Mouse (Mus musculus): ENCODE measurements at regions not wholly inside any gene's neighbourhood (a gene's known extent, or its start where the extent isn't known, plus 50 kb on each side); places are given as distances from the start of the nearest gene placed in this dataset.

DNA sequence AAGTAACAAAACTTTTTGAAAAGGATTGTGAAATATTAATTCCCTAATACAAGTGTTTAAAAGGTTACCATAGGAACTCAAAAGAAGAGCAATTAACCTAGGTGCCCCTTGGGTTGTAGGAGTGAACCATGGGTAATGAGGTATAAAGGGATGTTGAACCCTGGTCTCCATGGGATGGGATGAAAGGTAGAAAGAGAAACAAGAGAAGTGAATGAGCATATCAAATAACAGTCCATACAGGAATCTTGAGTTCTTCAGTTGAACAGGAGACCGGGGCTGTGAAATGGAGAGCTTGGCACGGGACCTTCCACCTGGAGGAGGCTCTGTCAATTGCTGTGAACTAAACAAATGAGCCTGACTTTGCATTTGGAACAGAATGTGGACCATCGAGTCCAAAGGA is 449.6 kb upstream of the Meis1 start:
- DNase-seq (ENCODE audit: low spot score): no peak

DNA sequence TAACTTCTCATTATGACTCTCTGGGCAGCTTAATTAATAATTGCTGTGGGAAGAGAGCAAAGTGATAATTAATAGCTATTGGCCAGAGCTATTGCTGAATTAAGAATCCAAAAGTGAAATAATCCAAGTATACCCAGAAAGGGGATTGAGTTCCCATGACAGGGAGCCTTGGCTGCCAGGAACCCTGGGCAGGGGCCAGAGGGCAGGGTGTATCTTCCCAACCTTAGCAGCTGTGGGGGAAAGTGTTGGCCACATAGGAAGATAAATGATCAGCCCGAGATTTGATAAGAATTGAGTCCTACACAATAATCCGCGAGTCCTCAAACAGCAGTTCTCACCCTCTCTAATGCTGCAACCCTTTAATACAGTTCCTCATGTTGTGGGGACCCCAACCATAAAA is 450.0 kb upstream of the Meis1 start:
- no peak for DNase-seq (ENCODE audit: low spot score)

DNA sequence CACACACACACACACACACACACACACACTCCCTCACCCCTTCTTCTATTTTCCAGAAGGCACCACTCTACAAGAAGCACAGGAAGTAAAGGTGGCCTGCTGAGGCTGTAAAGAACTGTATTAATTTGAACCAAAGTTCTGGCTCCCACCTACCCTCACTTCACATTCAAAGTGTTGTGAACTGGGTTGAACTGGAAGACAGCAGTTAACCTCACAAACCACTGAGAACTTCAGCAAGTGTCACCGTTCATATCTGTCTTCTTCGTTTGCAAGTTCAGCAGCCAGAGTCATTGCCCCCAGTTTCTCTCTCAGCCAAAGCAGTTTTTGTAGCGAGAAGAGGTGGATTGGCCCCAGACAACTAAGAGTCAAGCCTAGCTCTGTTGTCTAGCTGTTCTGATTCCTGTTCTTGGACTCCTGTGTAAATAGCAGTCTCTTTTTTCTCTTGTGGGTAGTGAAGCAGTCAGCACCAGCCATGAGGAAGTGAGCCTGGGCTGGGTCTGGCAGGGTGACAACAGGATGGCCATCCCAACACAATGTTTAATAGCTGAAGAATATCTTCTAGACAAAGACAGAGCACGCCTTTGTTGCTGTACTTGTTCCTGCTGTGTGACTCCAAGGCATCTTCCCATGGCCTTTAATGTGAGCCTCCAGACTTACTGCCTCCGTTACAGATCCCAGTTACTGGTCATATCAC is 452.0 kb upstream of the Meis1 start:
- DNase-seq (ENCODE audit: low spot score): no peak

DNA sequence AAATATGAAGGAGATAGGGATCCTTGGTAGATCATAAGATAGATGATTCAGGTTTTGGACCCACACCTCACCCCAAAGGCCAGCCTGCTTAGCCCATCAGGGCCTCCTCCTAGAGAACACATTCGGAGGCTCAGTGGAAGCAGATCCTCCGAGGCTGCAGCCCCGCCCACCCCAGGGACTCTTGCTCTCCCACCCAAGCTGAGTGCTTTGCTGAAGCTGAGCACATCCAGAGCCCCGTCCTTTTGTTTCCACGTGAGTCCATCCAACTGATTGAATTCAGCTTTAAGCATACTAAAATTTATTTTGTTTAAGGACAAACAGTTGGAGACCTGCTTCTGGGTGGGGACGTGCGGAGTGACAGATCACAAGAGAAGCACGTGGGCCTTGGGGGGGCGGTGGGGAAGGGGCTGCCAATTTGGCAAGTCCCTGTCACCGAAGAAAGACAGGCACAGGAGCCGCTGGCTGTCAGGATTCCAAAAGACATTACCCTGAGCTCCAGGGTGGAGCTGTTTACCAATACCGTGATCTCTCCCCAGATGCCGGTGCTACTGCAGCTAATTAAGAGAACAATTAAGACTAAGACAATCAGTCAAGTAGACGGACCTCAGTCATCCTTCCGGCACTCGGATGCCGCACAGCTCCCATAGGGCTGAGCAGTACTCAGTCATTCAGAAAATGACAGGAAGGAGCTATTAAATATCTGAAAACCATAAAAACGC is 448.9 kb upstream of the Spred2 start:
- no peak for DNase-seq (ENCODE audit: low spot score)

DNA sequence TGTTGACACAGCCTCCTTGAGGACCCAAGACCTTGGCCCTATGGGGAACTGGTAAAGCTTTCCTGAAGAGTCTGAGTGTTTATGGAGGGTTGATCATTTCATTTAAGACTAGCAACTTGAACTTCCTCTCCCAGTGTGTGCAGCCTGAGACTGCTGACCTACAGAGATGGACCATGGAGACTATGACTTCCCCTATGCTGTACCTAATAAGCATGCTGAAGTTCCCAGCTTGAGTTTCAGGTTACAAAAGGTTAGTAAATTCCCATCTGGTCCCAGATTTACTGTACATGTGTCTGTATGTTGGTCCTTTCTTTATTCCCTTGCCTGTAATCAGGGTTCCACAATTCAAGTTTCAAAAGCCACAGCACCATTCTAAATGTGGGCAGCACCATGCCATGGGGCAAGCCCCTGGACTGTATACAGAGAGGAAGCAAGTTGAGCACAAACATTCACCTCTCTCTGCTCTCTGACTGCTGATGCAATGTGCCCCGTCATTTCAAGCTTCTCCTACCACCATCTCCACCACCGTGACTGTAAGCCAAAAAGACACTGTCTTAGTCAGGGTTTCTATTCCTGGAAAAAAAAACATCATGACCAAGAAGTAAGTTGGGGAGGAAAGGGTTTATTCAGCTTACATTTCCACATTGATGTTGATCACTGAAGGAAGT is 431.0 kb upstream of the Spred2 start:
- no peak for DNase-seq (ENCODE audit: low spot score)

DNA sequence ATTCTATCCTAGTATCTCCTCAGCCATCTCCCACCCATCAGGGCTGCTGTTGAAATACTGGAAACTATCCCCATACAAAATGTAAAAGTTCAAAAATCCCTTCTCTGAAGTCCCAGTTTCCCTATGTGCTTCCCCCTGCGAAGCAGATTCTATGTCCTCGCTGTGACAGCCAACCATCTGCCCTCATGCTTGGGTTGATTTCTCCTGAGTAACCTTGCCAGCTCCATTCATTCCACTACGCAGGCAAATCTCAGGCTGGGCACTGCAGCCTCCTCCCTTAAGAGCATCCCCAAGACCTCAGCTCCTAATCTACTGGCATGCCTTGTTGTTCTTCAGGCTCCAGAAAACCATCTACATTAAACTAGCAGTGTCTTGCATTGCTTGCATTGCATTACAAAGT is 402.5 kb upstream of the Spred2 start:
- DNase-seq (ENCODE audit: low spot score): no peak

DNA sequence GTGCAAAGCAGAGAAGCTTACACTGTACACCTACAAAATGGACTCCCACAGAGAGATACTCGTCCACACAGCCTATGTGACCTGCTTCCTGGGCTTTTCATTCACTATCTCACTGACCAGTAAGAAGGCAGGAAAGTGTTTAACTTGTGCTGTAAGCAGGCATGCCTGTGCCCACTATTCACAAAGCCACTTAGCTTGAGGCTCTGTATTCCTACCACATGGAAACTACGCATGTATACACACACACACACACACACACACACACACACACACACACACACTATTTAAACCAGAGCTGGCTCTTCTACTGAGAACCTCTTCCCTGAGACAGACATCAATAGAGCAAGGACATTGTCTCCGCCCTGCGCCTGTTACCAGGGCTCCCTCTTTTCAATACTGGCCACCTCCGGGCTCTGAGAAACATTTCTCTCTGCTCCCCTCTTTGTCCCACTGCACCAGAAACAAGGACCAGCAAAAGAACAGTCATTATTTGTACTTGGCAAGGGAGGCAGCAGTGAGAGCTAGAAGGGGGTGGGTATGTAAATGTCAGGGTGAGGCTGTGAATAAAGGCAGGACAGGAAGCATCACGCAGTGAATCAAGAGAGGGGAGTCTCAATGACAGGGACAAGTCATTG is 400.2 kb upstream of the Spred2 start:
- no peak for DNase-seq (ENCODE audit: low spot score)

DNA sequence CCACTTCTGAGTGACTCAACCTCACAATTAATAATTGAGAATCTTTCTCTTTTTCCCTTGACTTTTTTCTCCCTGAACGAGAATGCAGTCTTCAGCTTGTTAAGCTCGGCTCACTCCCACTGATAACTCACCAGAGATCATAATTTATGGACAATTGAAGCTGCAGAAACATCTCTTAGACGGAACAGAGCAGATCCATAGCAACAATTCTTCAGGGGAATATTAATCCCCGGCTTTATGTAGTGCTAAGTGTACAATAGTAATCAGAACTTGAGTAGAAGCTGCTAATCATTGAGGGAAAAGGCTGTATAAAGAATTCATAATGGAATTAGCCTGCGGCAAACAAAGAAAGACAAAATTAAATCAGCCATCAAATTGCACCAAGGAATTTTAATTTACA is 395.0 kb upstream of the Spred2 start:
- no peak for DNase-seq (ENCODE audit: low spot score)

DNA sequence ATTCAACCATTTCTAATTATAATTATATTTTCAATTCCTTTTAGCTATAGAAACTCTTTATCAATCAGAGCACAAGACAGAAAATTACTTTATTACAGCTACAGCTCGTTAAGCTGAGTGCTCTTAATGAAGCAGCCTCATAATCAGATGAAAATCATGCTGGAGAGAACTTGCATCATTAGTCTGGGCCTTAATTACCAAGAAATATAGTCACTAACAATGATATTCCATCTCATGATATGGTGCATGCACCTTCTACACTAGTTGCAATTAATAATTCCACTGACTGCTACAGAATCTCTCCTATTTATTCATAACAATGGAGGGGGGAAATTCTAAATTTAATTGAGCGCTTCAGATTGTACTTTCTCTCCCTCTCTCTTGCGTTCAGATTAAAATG is 393.5 kb upstream of the Spred2 start:
- no peak for DNase-seq (ENCODE audit: low spot score)

DNA sequence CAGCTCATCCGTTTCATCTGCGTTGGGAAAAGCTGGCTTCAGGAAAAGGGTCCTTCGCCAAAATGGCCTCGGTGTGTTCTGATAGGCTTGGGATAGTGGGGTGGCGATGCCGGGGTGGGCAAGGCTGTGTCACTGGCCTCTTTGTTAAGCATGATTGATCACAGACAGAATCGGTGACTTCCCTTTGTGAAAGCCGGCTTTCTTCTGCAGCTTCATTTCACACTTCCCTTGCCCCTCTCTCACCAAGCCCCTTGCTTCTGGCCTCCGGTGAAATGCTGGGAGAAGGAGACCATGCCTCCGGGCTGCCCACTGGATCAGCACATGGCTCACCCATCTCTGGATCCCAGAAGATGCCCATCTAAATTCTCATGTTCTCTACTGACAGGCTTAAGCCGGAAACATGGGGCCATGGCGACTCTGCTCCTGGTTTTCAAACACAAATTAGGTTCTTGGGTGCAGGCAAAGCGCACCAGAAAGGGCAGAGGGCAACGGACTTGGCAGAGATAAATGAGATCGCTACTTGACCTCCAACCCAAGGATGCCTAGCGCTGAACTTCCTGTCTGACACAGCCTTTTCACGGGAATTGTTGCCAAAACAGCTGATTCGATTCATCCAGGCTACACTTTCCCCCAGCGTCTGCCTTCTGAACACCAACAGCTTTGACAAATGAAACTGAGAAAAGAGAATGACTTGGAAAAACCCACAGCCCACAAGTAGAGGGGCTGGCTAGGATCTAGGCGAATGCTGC is 392.7 kb upstream of the Spred2 start:
- DNase-seq (ENCODE audit: low spot score): no peak

DNA sequence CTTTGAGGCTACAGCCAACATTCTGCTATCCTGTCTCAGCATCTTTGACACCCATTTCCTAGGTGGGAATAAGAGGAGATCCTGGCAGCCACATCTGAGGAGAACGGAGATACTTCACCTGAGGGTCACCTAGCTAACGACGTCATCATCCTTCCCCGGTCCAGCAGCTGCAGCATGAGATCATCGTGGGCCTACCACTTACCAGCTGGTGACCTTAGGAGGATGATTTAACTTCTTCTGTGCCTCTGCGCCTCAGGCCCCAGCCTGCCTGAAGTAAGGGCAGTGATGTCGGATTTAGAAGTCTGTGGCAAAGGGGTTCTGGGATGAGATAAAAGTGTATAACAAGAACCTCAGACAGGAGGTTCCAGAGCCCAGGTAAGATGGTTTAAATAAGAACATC is 391.3 kb upstream of the Spred2 start:
- no peak for DNase-seq (ENCODE audit: low spot score)

DNA sequence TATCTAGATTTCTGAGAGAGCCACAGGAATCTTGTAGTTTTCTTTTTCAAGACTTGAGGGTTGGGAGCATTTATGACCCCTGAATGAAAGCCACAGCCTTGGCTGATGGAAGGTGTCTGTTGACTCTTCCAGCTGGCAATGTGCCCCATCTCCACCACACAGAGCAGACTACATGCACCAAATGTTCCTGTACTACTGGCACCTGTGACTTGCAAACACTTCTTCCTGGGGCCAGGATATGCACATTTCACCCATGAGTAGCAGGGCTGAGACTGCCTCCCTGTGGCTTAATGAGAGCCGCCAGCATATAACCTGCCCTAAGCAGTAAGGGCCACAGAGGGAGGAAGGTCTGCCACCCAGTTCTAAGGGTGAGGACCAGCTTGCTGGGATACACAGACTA is 390.5 kb upstream of the Spred2 start:
- no peak for DNase-seq (ENCODE audit: low spot score)

DNA sequence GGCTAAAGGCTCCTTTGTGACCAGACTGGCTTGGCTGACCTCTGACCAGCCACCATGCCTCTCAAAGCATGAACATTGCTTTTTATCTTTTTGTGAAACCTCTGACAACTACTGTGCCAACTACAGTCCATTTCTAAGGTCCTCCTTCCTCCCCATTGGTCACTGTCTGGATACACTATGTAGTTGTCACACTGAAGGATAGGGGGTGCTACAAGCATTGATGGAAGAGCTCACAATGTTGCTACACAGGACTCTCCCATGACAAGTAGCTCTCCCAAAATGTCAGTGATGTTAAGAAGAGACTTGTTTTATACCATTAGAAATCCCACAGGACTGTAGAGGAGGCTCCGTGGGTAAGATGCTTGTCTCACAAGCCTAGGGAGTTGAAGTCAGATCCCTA is 389.0 kb upstream of the Spred2 start:
- DNase-seq (ENCODE audit: low spot score): no peak

DNA sequence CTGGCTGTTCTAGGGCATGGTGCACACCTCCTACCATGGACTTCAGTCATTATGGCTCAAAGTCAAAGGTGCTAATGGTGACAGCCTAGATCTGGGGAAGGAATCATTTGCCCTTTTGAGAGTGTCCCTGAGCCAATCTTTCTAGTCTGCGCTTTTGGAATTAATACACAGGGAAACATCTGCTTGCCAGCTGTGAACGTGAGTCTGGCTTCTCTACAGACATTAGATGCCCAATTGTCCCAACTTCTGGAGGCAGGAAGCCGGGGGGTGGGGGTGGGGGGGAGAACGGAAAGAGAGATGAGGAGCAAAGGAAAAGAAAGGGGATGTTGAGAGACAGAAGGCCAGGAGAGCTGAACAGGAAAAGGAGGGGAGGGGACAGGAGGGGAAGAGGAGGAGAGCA is 377.9 kb upstream of the Spred2 start:
- DNase-seq (ENCODE audit: low spot score): no peak

DNA sequence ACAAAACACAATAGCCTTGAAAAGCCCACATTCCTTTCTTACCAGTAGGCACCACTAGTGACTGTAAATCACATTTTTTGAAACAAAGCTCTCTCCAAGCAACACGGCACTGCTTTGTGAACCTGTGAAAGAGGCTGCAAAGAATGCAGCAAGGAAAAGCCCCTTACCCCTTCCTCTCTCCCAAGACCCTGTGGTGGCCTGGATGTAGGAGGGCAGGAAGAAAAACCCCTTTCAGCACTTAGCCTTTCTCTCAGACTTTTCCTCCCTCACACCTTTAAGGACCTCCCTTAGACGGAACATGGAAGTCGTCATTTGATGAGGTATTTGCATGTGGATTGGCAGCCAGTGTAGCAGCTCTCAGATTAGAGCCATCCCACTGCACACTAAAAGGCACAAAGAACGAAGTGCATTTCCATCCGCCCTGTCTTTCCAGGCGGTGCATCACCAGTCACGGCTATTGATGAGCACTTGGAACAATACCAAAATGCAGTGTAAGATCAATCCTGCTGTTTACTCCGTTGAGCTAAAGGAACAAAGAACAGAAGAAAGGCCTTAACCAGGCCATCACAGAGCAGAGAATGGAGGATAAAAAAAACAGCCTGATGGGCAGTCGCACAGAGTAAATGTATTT is 369.7 kb upstream of the Spred2 start:
- DNase-seq (ENCODE audit: low spot score): no peak

DNA sequence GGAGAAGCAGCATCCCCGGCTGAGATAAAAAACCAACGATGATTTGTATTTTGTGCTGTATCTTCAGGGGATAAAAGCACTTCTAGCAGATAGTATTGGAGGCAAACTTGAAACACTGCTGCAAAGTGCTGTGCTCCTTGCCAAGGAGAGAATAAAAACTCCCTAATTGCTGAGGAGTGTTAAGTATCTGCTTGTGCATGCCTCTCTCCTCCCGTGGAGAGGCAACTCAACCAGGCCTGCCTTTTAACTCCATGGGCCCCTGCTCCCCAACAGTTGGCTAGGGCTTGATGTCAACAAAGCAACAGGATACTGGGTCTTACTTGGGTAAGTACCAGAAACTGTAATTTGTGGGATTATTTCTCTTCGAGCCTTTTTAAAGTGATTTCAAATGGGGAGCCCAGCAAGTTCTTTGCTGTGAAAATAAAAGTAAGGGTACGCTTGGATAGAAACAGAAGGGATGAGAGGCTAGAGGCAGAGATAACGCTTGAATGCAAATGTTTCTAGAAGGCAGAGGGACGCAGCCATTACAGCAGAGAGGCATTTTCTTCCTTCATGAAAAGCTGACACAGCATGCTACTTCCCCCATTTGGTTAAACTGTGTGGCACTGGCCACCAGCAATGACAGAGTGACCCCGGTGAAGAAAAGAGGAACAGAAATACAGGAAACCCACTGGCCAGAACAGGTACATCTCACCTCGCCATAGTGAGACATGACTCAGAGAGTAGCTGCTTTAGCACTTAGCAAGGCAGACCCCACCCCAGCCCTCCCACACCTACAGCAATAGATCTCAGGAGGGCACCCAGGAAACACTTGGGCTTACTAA is 369.0 kb upstream of the Spred2 start:
- DNase-seq (ENCODE audit: low spot score): no peak

DNA sequence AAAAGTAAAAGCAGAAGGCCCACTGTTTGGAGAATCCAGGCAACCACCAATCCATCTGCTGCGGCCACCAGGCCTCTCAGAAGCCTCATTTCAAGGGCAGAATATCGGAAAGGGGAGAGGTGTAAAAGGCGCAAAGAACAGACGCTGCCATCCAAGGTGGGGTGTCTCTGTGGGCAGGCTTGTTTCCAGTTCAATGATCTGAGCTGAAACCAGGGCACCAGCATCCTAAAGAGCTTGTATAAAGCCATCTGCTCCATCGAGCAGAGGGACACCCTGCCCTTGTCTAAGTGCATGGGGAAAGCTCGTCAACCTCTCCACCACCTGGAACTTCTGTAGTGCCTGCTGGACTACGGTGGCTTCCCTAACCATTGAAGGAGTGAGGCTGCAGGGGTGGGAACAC is 363.7 kb upstream of the Spred2 start:
- DNase-seq (ENCODE audit: low spot score): no peak

DNA sequence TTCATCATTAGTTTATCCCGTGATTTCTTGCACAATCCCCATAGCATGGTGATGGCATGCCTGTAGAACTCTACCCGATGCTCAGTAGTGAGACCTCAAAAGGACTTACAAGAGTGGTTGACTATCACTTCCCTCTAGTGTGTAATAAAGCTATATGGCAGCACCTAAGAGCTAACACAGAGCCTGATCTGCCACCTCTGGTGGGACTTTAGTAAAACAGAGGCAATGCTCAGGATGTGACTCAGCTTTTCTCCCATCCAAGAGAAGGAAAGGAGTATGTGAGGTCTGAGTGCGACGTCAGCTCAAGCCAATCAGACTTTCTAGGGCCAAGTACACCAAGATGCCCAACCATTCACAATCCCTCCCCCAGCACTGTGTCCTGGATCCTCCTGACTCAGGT is 361.5 kb upstream of the Spred2 start:
- no peak for DNase-seq (ENCODE audit: low spot score)

DNA sequence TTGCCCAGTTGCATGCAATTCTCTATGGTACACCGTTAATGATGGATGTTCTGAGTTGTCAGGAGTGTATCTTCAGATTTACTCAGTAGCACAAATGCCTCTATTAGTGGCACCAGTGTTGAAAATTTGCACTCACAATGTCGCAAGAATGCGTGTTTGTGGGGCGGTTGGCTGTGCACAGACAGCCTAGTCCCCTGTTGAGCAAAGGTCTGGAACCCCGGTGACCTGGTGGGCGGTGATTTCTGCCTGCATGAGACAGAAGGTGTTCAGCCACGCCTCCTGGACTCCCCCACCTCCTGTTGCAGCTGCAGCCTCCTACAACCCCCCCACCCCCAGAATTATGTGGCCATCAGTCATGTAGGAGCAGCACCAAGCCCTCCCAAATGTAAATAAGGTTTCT is 338.9 kb upstream of the Spred2 start:
- no peak for DNase-seq (ENCODE audit: low spot score)

DNA sequence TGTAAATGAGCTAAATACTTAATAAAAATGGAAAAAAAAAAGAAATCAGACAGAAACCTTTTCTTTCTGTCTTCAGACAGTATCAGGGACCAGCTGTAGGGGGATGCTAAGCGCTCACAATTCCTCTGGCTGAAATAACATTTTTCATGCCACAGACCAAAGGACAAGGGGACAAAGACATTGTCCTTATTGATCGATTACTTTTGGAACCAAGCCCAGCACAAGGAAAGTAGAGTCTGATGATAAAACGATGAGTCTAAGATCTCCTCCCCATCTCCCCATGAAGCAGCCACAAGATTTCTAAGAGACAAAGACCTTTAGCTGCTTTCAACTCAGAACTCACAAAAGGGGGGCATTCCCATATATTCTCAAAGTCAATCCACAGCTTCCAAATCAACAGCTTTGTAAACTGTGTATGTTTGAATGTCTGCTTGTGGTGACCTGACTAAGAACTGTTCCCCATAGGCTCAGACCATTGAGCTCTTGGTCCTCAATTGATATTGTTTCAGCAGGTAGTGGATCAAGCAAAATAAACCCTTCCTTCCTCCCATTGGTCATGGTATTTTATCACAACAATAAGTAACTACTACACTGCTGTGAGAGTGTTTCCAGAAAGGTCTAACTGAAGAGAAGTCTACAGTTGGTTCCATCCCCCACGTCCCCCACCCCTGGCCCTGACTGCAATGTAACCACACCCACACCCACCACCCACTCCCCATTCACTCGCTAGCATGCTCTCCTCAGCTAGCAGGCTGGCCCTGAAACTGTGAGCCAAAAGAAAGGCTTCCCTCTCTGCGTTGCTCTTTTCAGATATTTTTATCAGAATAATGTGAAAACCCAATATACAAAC is 331.4 kb upstream of the Spred2 start:
- DNase-seq (ENCODE audit: low spot score): no peak
